In the genomic region with DNA sequence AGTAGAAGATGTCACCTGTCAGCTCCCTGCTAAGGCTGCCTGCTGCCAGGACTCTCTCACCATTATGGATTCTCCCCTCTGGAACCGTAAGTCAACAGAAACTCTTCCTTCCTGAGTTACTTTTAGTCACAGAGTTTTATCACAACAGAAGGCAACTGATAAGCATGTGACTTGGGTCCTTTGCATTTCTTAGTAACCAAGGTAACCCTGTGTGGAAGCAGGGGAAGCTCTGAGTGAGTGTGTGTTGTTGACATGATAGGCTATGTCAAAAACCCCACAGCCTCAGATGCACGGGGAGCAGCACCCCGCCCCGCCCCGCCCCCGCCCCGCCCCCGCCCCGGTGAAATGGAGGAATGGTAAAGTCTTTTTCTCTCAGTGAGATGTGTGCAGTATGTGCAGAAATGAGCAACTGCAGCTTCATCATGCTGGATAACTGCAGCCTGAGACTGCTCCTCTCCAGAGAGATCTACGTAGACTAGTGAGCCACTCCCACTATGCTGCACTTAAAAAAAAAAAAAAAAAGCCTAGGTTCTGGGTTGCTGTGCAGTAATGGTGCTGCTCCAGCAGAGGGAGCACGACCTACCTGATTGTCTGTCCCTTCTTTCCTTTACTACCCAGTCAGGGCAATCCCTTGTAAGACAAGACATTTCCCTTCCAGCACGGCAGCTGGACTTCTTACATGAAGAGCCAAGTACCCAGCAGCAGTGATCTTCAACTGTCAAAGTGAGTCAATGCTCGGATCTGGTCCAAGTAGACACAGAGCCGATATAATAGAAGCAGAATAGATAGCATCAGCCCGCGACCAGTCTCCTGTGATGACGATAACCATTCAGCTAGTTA, we compare ENCODE assay signal across 8 mouse cellular contexts.
DNase-seq lines count a peak whose midpoint lies in the region; ATAC-seq and TF ChIP-seq lines count a peak whose summit lies in the region.

No protein-coding gene starts in this region.

- no peak overlapping the region for H3K9ac ChIP-seq in forebrain, postnatal 0 days
- H3K9ac ChIP-seq in intestine, embryonic 15.5 days, result no peak overlapping the region
- no peak overlapping the region for H3K9ac ChIP-seq in limb, embryonic 11.5 days (ENCODE audit: low read length)
- no peak overlapping the region for H3K9ac ChIP-seq in midbrain, embryonic 13.5 days (replicated peaks)

- H3K27ac ChIP-seq in cerebellum, adult 2 months (ENCODE audit: insufficient read depth, low read length), result no peak overlapping the region
- peak overlapping the region; percentile 45 for H3K27ac ChIP-seq in forebrain, postnatal 0 days (ENCODE audit: low read depth, low read length)
- H3K27ac ChIP-seq in intestine, embryonic 15.5 days, result no peak overlapping the region
- no peak overlapping the region for H3K27ac ChIP-seq in limb, embryonic 11.5 days (replicated peaks; ENCODE audit: low read depth, low read length)
- no peak overlapping the region for H3K27ac ChIP-seq in midbrain, embryonic 13.5 days

- ATAC-seq in forebrain, postnatal 0 days, result peak; percentile 94
- ATAC-seq in intestine, embryonic 15.5 days, result peak; percentile 78
- no peak for ATAC-seq in limb, embryonic 11.5 days (ENCODE audit: insufficient number of reproducible peaks, low FRiP score, low TSS enrichment, low read depth)
- ATAC-seq in midbrain, embryonic 13.5 days, result peak; percentile 93

- peak; percentile 84 for TF ChIP-seq CTCF in cerebellum, adult 2 months (IDR thresholded peaks at IDR 0.05; ENCODE audit: borderline replicate concordance, insufficient read depth, low read depth, low read length)
- peak; percentile 78 for TF ChIP-seq CTCF in forebrain, postnatal 0 days (IDR thresholded peaks at IDR 0.05; ENCODE audit: low read depth)

- no peaks in the 10 kb centered on the region for H3K36me3 ChIP-seq in forebrain, postnatal 0 days (ENCODE audit: insufficient read depth)
- no peaks in the 10 kb centered on the region for H3K36me3 ChIP-seq in intestine, embryonic 15.5 days
- H3K36me3 ChIP-seq in limb, embryonic 11.5 days (ENCODE audit: control insufficient read depth, insufficient read depth, low read length), result no peaks in the 10 kb centered on the region
- H3K36me3 ChIP-seq in midbrain, embryonic 13.5 days, result no peaks in the 10 kb centered on the region

- WGBS in cerebellum, adult 2 months, result 15% methylated on average over 17 of the region's 17 CpGs
- 36% methylated on average over 17 of the region's 17 CpGs for WGBS in forebrain, postnatal 0 days
- WGBS in intestine, embryonic 15.5 days, result 29% methylated on average over 17 of the region's 17 CpGs
- WGBS in limb, embryonic 11.5 days, result 43% methylated on average over 17 of the region's 17 CpGs
- 39% methylated on average over 17 of the region's 17 CpGs for WGBS in midbrain, embryonic 13.5 days

- TF ChIP-seq POLR2A in cerebellum, adult 2 months (IDR thresholded peaks at IDR 0.05; ENCODE audit: borderline replicate concordance, insufficient read depth, low read length), result no peak

- peak; percentile 58 for DNase-seq in layer of hippocampus, adult 11-12 months (ENCODE audit: low spot score)
- no peak for DNase-seq in layer of hippocampus, adult 9-10 months (ENCODE audit: low spot score)
- DNase-seq in cerebellum, adult 2 months, result peak; percentile 66 to 70
- peak; percentile 75 for DNase-seq in forebrain, postnatal 0 days
- DNase-seq in limb, embryonic 11.5 days (ENCODE audit: low spot score), result peak; percentile 74
- peak; percentile 30 to 31 for DNase-seq in spleen, postnatal 36 days (ENCODE audit: low spot score in 2 of 2)

- no peaks in the 10 kb centered on the region for H3K27me3 ChIP-seq in cerebellum, adult 2 months (ENCODE audit: control insufficient read depth, insufficient read depth, low read length)
- no peaks in the 10 kb centered on the region for H3K27me3 ChIP-seq in forebrain, postnatal 0 days (ENCODE audit: insufficient read depth, low read length)
- H3K27me3 ChIP-seq in intestine, embryonic 15.5 days (replicated peaks), result no peaks in the 10 kb centered on the region
- no peaks in the 10 kb centered on the region for H3K27me3 ChIP-seq in limb, embryonic 11.5 days (ENCODE audit: control insufficient read depth, insufficient read depth, low read length)
- no peaks in the 10 kb centered on the region for H3K27me3 ChIP-seq in midbrain, embryonic 13.5 days

- no peaks in the 10 kb centered on the region; the same call in 1 of the 2 replicates for H3K4me1 ChIP-seq in cerebellum, adult 2 months (ENCODE audit: control insufficient read depth, insufficient read depth, low read length)
- H3K4me1 ChIP-seq in forebrain, postnatal 0 days (ENCODE audit: insufficient read depth), result 0 out of 2 replicates have a peak, but pooled peaks cover 3% of the 10 kb centered on the region
- no peaks in the 10 kb centered on the region for H3K4me1 ChIP-seq in intestine, embryonic 15.5 days (replicated peaks)
- H3K4me1 ChIP-seq in limb, embryonic 11.5 days (ENCODE audit: control insufficient read depth, insufficient read depth, low read length), result no peaks in the 10 kb centered on the region; the same call in 1 of the 2 replicates
- no peaks in the 10 kb centered on the region; the same call in 1 of the 2 replicates for H3K4me1 ChIP-seq in midbrain, embryonic 13.5 days (replicated peaks)

- no peaks in the 10 kb centered on the region for H3K9me3 ChIP-seq in forebrain, postnatal 0 days (ENCODE audit: low read length)
- no peaks in the 10 kb centered on the region for H3K9me3 ChIP-seq in intestine, embryonic 15.5 days
- H3K9me3 ChIP-seq in limb, embryonic 11.5 days (ENCODE audit: control insufficient read depth, low read length), result no peaks in the 10 kb centered on the region; the same call in 1 of the 2 replicates
- H3K9me3 ChIP-seq in midbrain, embryonic 13.5 days, result no peaks in the 10 kb centered on the region

- peak overlapping the region; percentile 44 for H3K4me2 ChIP-seq in forebrain, postnatal 0 days (ENCODE audit: low read depth)
- peak overlapping the region; percentile 42 for H3K4me2 ChIP-seq in intestine, embryonic 15.5 days (replicated peaks)
- H3K4me2 ChIP-seq in limb, embryonic 11.5 days (ENCODE audit: low read depth, severe bottlenecking), result peak overlapping the region; percentile 33
- peak overlapping the region; percentile 46 for H3K4me2 ChIP-seq in midbrain, embryonic 13.5 days (replicated peaks)

- H3K4me3 ChIP-seq in cerebellum, adult 2 months (replicated peaks; ENCODE audit: insufficient read depth, low read depth, low read length), result peak overlapping the region; percentile 50
- peak overlapping the region; percentile 12; the same call in 1 of the 2 replicates for H3K4me3 ChIP-seq in forebrain, postnatal 0 days (ENCODE audit: low read depth, low read length)
- no peak overlapping the region for H3K4me3 ChIP-seq in intestine, embryonic 15.5 days (replicated peaks)
- peak overlapping the region; percentile 13; the same call in 1 of the 2 replicates for H3K4me3 ChIP-seq in limb, embryonic 11.5 days (ENCODE audit: low read depth, low read length)
- peak overlapping the region; percentile 23 for H3K4me3 ChIP-seq in midbrain, embryonic 13.5 days (replicated peaks)
